Mouse (Mus musculus): ENCODE results near the gene Otub1.

Otub1 gene

DNA sequence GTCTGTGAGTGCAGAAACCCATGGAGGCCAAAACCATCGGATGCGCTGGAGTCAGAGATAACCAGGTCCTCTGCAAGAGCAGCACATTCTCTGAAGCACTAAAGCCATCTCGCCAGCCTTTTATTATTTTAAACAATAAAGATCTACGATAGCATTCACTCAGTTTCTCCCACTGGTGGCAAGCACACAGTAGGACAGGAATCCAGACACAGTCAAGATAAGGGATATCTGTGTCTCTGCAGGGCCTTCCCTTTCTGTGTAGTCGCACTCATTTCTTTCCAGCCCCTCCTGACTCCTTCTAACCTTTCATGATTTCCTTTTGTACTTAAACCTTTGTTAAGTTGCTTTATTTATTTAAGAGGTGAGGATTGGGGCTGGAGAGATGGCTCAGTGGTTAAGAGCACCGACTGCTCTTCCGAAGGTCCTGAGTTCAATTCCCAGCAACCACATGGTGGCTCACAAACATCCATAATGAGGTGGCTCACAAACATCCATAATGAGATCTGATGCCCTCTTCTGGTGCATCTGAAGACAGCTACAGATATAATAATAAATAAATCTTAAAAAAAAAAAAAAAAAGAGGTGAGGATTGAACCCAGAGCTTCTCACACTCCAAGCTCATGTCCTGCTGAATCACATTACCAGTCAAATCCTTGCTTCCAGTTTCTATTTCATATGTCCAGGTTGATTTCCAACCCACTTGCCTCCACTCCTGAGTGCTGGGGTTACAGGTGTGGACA is 4.0 kb upstream of the Otub1 start:
- no peak for DNase-seq (ENCODE audit: low read depth, low spot score)

DNA sequence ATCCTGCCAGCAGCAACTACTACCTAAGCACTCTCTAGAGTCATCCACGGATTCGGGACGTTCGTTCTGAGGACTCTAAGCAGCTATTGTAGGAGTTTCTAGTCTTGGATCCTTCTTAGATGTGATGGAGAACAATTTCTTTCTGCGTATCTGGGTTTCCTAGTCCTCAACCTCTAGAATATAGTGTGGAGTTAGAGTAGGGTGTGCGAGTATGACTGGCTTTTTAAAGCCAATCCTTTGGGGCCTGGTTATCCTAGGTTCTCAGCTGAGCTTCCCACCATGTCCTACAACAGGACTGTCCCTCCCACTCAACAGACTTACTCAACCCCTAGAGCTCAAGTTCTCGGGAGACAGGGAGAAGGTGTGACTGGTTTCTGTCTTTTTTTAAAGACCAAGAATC is 790 bp downstream of the Otub1 start:
- no peak for DNase-seq (ENCODE audit: low read depth, low spot score)

DNA sequence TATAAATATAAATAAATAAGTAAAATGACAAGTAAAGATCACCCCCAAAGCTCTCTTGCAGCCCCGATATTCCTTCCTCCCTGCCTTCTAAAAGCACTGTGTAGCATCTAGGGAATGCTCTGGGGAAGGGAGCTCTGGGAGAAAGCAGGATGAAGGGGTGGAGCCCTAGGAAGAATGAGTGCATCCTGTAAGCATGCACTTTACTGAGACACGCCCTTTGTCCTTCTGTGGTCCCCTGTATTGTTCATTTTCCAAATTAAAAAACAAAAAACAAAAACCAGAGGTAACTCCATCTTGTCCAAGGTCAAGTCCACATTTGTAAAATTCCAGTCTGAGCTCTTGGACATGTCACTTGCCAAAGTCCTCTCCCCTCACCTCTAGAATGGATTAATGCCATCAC is 1.2 kb downstream of the Otub1 start:
- DNase-seq (ENCODE audit: low read depth, low spot score), result no peak

DNA sequence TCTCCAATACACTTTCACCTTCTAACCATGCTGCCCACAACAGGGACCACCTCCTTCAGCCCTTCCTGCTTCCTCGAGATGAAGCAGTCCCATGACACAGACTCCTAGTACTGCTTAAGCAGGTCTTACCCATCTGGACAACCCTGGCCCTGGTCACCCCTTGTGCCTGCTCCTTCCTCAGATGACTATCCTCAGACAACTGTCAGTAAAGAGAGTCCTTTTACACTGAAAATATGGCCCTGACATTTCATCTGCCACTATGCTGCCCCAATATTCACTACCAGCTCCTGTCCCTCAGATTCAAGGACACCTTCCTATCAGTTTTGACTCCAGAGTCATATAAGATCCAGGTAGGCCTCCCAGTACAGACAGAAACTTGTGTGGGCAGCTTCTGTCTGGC is 5.7 kb downstream of the Otub1 start:
- no peak for DNase-seq (ENCODE audit: low read depth, low spot score)

DNA sequence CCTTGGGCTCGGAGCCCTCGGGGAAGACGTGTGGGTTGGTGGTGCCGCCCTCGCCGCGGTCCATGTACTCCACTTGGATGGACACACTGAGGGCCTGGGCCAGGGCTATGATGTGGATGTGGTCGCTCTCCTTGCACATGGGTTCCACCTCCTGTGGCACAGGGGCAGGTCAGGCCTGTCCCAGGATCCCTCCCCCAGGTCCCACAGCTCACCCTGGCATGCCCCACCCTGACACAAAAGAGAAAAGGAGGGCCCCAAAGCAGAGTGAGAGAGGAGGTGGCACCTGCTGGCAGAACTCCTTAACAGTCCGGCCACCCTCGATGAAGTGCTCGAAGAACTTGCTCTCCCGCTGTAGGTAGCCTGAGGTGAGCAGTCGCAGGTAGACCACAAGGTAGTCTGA is 7.0 kb downstream of the Otub1 start:
- no peak for DNase-seq (ENCODE audit: low read depth, low spot score)

DNA sequence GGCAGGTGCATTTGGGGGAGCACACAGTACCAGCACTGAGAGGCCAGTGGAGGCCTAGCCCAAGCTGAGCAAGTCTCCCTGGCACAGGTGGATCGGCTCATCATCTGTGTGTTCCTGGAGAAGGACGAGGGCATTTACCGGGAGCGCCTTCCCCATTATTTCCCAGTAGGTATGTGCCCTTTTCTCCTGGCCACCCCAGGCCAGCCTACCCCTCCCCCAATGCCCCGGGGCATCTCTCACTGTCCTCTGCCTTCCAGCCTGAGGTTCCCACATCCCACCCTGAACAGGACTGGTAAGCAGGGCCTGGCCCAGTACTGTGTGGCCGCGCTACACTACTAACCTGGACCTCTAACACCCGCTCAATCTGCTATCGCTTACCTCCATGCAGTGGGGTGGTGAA is 8.7 kb downstream of the Otub1 start:
- DNase-seq (ENCODE audit: low read depth, low spot score), result no peak

DNA sequence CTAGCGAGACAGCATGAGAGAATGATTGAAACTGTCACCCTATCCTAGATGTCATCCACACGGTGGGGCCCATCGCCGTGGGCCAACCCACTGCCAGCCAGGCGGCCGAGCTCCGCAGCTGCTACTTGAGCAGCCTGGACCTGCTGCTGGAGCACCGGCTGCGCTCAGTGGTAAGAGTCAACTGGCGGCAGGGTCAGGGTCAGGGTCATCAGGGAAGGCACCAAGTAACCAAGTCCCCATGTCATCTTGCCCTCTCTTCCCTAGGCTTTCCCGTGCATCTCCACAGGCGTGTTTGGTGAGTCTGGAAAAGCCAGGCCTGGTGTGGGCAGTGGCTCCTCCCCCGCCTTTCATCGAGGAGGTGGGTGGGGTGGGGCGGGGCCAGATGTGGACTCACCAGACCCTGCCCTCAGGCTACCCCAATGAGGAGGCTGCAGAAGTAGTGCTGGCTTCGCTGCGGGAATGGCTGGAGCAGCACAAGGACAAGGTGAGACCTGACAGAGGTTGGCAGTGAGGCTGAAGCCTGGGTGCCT is 9.3 kb downstream of the Otub1 start:
- no peak for DNase-seq (ENCODE audit: low read depth, low spot score)

DNA sequence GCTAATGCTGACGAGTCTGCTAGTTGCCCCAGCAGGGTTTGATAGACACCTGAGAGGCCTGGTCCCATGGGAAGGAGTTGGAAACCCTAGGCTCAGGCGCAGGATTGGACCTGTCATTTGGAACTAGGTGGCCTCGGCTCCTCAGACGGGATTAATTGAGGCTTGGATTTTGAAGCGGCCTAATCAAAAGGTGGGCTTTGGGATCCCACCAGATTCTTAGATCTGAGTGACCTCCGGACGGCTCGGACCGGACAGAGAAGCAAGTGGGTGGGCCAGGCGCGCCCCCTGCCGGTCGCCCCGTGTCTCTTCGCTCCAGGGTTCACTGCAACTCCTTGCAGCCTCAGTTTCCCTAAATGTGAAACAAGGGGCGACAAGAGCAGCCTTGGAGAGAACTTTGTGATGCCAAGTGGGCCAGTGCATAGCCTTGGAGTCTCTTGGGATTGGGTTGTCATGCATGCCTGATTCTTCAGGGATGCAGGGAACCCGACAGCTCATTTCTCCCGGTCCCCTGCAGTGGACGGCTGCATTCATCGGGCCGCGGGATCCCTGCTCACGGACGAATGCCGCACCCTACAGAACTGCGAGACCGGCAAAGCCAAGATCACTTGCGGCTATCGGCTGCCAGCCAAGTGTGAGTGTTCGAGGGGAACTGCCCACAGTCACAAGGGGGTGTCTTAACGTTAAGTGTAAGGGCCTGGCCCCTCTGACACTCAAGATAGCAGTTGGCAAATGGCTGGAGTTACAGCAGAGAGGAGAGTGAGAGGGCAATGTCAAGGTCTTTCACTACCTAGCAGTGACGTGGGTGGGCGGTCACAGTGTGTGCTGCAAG is 10.0 kb downstream of the Otub1 start:
- no peak for DNase-seq (ENCODE audit: low read depth, low spot score)

DNA sequence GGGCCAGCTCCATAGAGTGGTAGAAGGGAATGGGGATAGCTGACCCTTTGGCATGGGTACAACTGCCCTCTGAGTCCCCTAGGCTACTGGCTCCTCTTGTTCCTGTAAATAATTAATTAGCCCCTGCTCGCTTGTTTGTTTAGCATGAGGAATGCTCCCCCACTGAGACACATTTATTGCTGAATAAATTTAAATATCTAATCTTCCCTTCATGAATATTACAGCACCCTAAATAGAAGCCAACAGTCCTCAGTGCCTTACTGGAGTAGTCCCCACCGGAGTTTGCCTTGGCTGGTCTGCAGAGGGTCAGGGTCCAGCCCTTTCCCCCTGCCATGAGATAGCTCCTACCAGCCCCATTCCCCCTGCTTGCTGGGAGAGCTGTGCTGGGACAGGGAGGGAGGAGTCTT is 13.6 kb downstream of the Otub1 start:
- DNase-seq (ENCODE audit: low read depth, low spot score), result no peak

DNA sequence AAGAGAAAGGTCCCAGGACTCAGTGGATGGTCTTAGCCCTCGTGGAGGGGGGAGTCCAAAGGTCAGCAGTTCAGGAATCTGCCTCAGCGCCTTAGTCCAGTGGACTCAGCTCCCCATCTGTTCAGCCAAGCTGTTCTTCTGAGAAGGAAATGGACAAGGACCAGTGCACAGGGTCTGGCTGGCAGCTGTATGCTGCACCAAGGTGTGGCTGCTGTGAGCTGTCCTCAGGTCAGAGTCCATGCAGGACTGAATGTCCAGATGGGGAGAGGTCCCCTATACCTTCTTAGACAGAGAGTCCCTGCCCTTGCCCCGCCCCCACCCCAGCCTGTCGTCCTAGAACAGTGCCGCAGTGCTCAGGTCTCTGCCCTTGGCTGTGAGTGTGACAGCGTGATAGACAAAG is 14.5 kb downstream of the Otub1 start:
- no peak for DNase-seq (ENCODE audit: low read depth, low spot score)

DNA sequence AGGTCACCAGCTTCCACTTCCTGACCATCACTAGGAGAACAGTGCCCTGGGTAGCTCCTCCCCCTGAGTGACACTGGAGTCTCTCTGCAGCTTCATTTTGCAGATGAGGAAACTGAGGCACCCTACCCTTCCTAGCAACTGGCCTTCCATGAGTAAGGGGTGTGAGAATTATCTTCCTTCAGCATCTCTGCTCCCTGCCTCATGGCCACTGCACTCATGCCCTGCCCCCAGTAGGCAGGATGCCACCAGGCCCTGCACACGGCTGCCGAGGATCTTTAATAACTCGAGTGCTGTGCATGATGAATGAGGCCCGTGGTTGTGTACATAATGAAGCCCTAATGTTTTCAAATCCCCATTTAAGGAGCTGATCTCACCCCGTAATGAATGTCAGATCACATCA is 15.1 kb downstream of the Otub1 start:
- no peak for DNase-seq (ENCODE audit: low read depth, low spot score)

DNA sequence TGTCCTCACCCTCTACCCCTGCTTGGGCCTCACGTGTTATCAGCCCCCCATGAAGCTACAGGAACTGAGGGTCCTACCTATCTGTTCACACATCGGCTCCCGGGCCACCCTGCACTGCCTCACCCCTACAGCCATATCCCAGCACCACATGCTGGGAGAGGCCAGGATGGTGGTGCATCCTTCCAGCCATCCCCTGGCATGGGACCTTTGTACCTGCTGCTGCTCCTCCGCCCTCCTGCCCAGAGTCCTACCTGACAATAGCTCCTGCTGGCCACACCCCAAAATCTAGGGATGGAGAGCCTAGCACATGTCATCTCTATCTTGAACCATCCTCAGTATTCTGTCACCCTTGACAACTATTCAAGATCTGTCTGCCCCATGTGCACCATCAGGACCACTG is 17.1 kb downstream of the Otub1 start:
- no peak for DNase-seq (ENCODE audit: low read depth, low spot score)

DNA sequence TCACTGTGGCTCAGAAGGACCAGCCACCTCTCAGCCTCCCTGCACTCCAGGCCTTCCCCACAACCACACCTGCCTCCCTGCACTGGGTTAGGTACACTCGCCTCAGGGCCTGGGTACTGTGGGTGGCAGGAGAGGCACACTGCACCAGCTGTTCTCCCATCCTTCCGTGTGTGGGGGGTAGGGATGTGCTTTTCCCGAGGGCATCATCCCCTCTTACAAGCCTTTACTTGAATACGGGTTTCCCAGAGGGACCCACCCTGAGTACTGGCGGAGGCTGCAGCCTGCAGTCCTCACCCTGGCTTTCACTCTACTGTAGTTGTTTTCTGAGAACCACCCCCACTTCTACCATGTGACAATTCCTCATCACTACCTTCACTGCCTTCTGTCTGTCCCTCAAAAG is 19.0 kb downstream of the Otub1 start:
- DNase-seq (ENCODE audit: low read depth, low spot score), result no peak

DNA sequence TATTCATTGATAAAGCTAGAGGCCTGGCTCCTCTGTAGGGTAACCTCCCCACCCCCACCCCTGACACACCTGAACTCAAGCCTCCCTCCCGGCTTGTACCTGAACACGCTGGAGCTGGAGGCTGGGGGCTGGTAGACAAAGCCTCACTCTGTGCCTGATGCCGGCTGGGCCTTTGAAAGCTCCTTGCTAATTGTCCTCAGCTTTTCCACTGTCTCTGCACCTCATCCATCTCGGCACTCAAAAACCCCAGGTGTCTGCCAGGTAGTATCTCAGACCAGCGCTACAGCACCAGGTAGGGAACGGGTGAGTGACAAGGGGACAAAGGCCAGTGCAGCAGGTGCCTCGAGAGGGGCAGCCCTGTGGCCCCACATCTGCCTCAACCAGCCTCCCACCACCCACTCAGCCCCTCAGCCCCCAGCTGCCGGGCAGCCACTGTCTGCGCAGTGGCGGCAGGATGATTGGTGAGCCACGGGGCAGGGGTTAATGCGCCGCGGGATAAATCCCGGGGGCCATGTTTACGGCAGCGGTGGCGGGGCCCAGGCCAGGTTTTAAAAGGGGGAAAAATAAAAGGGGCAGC is 20.3 kb downstream of the Otub1 start:
- DNase-seq (ENCODE audit: low read depth, low spot score), result no peak

DNA sequence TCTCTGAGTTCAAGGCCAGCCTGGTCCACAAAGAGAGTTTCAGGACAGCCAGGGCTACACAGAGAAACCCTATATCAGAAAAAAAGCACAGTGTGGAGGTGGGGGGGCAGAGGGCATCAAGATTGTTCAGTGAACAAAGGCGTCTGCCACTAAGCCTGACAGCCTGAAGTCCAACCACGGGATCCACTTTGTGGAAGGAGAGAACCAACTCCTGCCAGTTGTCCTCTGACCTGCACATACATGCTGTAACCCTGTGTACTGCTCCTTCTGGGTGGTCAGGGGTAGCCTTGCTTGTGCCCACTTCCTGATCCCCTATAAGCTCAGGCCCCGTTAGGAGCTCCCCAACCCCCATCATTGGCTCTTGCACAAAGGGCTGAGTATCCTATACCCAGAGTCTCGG is 21.1 kb downstream of the Otub1 start:
- no peak for DNase-seq (ENCODE audit: low read depth, low spot score)

DNA sequence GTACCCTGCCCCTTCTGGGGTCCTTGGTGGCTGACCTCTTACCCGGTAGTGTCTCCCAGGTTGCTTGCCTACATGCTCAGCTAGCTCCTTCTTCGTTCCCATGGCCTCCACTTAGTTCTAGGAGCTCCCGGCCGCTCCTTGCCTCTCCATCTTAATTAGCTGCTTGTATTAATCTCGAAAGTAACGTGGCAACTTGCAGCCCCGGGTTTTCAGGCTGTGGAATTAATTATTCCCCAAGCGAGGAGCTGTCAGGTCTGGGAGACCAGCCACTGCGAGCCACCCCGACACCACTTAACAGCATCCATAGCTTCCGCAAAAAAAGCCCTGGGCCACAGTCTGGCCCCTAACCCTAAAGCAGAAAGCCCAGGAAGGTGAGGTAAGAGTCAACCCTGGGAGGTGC is 22.7 kb downstream of the Otub1 start:
- no peak for DNase-seq (ENCODE audit: low read depth, low spot score)

DNA sequence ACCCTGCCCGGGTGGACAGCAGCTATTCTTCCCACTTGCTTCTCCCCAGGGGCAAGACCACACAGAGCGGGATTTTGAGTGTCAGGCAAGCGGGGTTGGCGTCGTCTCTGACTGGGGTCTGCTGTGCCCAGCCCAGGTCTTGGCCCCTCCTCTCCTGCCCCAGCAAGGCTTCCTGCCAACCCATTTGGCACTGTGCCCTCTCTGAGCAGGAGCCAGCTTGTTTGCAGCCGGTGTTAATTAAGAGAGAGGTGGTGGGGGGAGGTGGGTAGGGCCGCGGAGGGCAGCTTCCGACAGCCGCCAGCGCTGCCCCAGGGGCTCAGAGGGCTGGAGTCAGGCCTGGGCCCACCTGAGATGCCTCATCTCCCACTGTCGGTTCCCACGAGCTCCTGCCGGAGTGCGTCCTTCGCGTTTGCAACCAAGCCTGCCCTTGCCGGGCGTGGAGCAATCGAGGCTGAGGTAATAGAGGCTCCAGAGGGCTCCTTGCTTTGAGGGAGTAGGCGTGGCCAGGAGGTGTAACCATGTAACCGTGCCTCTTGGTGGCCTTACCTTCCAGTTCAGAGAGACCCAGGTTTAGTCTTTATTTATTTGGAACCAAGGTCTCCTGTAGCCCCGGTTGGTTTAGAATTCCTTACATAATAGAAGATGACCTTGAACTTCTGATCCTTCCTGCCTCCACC is 23.7 kb downstream of the Otub1 start:
- DNase-seq (ENCODE audit: low read depth, low spot score), result no peak

DNA sequence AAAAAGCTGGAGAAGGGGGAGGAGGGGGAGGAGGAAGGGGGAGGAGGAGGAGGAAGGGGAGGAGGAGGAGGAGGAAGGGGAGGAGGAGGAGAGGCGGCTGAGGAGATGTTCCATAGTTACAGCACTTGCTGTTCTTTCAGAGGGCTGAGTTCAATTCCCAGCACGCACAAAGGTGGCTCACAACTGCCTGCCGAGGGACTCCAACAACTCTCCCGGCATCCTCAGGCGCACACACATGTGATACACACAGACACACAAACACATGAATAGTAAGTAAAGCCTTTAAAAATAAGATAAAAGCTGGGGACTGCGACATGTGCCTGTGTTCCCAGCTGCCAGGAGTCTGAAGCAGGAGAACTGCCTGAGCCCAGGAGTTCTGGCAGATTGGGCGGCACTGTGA is 24.6 kb downstream of the Otub1 start:
- no peak for DNase-seq (ENCODE audit: low read depth, low spot score)

DNA sequence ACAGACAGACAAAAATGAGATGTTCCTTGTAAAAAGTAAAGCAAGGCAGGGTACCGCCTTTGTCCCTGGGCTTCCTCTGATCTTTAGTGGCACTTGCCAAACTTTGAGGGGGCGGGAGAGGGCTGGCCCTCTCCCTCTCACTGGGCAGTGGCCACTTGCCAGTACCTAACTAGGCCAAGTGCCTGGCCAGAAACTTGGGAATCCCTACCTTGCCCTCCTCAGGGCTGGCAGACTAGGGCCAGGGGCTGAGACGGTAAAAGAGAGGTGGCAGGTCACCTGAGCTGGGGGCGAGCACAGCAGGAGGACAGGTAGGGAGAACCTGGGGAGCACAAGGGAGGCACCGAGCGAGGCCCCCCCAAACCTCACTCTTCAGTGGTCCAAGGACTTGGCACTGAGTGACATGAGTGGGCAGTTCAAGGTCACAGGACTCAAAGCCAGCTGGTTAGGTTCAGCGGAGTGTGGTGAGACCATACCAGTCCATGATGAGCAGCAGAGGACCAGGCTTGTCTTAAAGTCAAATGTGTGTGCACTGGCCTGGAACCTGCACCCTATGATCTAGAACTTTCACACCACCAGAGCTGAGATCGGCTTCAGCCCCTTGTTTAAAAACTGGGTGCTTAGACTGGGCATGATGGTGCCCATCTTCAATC is 25.2 kb downstream of the Otub1 start:
- DNase-seq (ENCODE audit: low read depth, low spot score), result peak; percentile 43

DNA sequence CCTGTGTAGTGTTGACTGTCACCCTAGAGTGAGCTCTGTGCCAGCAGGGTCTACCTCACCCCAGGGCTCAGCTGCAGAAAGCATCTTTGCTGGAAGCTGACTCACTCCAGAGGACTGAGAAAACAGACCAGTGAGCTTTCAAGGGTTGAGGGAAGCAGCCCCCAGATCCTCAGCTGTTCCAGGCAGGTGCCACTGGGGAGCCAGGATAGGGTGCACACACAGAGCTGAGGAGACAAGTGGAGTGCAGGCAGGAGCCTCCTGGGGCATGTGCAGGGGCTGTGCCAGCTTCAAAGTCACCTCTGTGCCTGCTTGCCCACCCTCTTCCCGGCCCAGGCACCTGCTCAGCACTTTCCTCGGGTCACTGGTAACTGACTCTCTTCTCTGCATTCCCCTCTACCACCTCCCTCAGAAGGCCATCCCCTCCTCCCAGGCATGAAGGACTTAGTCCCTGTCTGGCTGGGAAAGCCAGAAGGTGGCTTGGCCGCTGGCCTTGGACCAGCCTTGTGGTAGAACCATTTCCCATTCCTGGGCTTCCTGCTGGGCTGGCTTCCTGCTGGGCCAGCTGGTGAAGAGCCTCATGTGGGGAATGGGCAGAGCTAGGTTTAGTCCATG is 27.2 kb downstream of the Otub1 start:
- DNase-seq (ENCODE audit: low read depth, low spot score), result peak; percentile 51
